Mouse (Mus musculus): ENCODE measurements around the gene Hlcs. TPM values are rescaled to one million over a fixed set of nuclear protein-coding genes. Genes with fewer than 3 reads are reported as not detected.

The Hlcs gene
- total RNA-seq, 2 experiments from 2014 or later = 16.8 to 17.7 TPM

DNA sequence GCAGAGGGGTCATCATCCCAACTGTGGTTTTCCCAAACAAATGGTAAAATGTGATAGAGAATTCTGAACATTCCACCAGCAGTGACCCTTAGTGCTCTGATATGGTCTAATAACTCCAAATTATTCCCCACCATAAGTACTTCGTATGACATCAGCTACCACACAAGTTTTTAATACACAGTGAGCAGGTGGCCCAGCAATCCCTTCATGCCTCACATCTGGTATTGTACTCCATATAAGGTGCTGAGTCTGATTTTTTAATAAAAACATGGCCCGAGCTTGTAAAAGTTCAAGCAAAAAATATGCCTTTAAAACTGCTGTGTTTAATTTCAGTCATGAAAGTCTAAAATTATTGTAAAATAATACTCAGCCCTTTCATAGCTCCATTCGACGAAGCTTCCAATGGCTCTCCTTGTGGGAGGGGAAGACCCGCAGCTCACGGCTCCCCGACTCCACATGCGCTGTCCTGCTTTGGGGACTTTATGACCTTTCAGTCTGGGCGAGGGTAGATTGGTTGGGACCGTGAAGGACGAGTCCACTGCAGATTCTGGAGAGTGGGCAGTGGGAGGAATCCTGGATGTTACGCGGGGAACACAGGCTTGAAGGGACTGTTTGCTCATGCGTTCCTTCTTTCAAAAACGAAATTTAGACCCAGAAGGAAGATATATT is 102.5 kb downstream of the Hlcs start:
- DNase-seq (ENCODE audit: low spot score in 2 of 2) = no peak

GRCm38 (mm10) chr16:94209626-94210025 is 103.7 kb downstream of the Hlcs start:
- DNase-seq (ENCODE audit: low spot score in 2 of 2) = peak; percentile 43 to 53

GRCm38 (mm10) chr16:94208826-94209225 is 104.5 kb downstream of the Hlcs start:
- peak; percentile 31 to 61 for DNase-seq (ENCODE audit: low spot score in 2 of 2)

DNA sequence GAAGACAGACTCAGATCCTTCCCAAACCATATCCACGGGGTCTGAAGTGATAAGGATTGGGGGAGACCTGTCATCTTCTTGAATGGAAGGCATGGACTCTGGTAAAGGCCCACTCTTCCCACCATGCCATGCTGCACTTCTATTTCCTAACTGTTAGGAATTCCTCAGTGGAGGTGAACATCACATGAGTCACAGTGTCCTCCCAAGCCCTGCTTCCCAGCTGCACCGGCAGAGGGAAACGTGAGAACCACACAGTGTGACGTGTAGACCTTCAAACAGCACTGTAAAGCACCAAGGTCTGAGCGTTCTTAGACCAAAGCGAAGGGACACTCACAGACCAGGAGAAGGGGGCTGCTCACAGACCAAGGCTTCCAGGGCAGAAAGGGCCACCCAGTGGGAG is 105.2 kb downstream of the Hlcs start:
- DNase-seq (ENCODE audit: low spot score in 2 of 2) = no peak

DNA sequence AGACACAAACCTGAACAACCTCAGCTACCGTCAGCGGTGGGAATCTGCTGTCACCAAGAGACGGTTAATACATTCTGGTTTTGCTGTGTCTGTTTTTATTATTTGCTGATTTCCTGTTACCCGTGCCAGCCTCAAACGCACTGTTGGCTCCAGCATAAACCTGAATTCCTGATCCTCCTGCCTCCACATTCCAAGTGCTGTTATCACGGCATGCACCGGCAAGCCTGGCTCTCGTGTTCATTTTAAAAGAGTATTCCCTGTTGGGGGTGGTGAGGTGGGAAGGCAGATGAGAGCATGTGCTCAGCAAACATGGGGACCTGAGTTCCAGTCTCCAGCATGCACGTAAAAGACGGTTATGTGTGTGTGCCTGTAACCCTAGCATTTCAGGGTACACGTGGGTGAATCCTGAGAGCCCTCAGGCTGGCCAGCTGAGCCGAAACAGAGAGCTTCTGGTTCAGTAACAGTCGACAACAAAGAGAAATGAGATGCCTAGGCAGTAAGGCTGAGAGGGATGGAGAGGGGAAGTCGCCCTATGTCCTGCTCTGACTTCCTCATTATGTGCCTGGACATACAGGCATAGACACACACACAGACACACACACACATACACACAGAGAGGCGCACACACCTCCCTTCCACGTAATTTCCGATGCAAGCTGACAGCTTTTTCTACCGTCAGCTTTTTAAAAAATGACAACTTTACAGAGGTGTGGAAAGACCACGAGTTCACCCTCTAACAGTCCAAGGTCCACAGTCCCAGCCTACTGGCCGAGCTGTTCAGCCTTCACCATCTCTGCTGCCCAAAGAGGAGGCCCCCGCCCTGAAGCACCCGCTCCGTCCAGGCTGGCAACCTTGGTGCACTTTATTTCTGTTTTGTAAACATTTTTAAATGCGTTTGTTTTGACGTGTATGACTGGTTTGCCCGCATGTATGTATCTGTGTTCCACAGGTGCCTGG is 107.6 kb downstream of the Hlcs start:
- no peak for DNase-seq (ENCODE audit: low spot score in 2 of 2)

DNA sequence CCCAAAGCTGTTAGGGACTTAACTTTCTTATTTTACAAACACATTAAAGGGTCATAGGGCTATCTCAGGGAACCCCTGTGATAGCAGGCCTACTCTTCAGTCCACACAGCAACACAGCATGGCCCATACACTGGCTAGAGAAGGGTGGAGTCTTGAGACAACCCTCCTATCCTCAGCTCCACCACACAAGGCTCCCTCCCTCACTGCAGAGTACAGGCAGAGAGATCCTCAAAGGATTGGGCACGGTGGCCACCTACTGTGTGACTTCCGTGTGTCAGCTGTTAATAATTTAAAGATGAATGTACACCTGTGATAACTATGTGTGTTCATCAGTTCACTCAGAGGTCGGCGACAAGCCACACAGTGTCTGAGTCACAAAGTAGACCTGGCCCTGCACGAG is 112.0 kb downstream of the Hlcs start:
- no peak for DNase-seq (ENCODE audit: low spot score in 2 of 2)

GRCm38 (mm10) chr16:94195913-94196312 is 117.5 kb downstream of the Hlcs start:
- DNase-seq (ENCODE audit: low spot score in 2 of 2) = no peak

DNA sequence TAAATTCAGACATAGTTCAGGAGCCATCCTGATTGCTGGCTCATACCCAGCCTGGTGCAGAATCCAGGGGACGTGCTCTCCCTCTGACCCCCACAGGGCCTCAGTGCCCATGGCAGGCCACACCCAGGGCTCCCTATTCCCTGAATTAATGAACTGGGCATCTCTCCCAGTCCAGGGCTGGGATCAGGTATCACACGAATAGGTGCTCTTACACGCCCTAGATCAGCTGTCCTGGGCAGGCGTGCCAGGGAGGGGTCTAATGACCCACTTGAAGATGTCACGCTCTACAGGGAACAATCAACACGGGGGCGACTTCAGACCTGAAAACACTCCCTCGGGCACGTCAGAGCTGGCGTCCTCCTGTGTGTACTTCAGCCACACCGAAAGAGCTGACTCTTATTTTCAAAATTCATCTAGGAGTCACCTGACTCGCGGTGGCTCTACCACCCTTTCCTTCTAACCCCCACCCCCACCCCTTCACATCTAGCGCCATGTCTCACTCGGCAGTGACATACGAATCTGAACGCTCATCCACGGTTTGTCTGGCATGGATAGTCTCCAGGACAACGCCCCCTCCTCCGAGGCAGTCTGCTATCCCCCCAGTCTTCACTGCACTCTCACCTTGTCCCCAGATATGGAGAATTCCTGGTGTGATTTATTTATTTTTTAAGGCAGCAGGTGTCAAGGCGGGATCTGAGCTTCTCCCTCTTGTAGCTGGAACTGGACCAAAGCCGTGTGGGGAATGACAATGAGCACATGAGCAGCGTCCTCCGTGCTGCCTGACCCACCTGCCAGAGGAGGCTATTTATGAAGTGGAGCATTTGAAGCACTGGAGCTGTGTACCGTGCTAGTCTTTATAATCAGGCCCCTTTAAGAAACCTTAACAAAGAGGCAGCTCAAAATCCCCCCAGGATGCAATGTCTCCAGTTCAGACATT is 121.7 kb downstream of the Hlcs start:
- DNase-seq (ENCODE audit: low spot score in 2 of 2) = no peak

- no peak for DNase-seq (ENCODE audit: low spot score in 2 of 2)
Measured at GRCm38 (mm10) chr16:94190256-94190655, 123.1 kb downstream of the Hlcs start.

DNA sequence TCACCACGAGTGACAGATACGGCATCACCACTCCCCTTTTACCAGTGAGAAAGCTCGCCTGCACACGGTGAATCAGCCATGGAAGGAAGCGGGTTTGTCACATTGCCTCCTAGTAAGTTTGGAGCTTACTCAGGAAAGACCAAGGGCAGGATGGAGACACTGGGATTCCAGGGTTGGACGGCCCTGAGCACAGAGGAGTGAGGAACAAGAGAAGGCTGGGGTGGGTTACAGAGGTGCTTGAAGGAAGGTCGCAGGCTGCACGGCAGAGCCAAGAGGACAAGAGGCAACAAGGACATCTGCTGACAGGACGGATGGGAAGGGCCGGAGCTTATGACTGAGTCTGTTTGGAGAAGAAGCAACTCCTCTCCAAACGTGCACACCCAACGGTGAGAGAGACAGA is 126.8 kb downstream of the Hlcs start:
- DNase-seq (ENCODE audit: low spot score in 2 of 2) = no peak

DNA sequence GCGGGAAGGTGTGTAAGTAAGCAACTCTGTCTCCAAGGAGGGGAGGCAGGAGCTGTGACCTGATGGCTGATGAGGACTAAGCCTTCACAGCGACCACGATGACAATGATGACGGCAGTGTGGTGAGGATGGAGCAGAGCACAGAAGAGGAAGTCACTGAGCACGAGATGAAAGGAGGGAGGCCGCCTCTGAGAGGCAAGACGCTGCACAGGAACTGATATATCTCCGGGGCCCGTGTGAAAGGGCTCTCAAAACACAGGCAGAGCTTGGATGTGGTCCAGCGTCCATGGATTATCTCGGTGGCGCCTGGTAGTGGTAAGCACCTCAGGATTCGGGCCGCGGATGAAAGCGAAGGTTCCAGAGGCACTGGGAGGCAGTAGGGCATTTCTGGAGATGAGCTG is 127.9 kb downstream of the Hlcs start:
- no peak for DNase-seq (ENCODE audit: low spot score in 2 of 2)

DNA sequence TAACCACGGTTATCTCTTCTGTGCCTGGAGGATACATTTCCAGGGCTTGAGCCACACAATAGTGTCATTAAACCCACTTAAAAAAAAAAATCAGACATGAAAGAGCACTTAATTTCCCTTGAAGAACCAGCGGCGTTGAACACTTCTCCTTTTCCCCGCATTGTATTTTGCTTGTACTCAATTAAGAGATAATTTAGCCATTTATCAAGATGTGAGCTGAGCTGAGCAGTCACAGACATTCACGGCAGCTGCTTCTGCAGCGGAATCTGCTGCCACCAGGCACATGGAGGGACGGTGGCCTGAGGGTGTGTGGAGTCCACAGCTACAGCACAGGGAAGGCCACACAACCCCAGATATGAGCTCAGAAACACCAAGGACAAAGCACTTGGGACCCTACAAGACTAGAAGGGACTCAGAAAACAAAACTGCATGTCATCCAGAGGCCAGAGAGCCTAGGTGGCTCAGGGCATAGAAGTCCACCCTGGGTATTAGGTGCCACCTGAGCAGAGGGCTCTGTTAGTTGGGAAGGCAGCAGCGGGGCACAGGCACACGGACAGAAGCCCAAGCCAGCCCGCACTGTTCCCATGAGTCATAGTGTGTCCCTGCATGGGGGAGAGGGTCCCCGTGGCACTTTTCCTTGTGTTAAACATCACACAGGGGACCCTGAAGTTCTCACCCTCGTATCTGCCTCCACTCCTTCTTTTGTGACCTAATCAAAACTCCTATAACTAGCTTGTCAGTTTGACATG is 133.1 kb downstream of the Hlcs start:
- no peak for DNase-seq (ENCODE audit: low spot score in 2 of 2)

GRCm38 (mm10) chr16:94179341-94180121 is 133.8 kb downstream of the Hlcs start:
- no peak for DNase-seq (ENCODE audit: low spot score in 2 of 2)

DNA sequence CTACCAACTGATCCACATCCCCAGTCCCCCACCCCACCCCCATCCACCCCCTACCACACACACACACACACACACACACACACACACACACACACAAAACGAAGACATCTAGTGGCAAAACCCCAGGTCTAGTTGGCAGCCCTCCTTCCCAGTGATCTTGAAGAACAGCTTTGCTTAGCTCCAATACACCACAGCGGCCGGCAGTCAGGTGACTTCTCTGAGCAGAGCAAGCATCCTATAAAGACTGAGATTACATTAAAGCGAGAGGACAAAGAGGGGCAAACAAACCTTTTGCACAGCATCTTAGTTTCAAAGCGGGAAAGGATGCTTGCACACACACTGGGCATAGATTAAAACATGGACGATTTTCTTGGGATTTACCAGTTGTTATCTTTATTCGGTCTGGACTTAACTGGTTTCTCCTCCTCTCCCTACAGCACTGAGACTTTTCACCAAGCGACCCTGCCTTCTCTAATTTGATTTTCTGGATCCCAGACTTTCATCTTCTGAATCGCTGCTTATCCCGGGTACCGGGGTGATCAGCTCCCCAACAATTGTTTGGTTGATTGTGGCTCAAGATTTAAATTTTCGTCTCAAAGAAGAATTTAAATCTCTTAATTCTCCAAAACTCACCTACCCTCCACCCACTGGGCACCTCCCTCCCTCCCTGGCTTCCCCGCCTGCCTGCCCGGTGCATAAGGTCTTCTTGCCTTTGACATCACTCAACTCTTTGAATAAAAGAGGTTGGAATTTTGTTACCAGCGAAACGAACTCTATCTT is 134.7 kb downstream of the Hlcs start:
- DNase-seq (ENCODE audit: low spot score in 2 of 2) = no peak

DNA sequence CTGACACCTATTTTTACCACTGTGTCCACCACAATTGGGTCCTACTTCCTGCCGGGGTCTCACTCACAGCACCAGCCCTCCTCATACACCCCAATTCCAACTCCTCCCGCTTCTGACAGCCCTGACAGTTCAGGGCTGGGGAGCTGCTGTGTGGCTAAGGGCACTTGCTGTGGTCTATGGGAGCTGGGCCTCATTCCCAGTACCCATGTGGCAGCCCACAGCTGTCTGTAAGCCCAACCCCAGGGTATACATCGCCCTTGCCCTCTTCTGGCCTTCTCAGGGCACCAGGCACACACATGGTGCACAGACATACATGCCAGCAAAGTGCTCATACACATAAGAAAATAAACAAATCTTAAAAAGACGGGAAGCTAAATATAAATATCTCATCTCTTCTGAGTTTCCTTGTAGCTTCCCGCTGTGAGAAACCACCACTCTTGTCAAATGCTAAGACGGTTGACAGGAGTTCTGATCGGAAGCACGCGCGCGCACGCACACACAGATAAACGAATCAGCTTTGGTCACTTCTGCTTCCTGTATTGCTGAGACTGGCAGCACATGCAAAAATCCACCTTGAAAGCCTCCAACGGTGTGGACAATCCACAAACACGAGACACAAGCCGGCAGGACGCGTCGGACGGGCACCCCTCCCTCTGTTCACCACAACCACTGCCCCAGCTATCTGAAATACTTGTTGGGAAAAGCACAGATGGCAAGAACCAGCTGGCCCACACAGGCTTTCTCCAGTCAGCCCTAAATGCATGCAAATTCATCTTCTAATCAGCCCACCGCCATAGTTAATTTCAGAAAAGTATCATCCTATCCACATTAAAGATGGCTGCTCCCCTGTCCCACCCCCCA is 136.1 kb downstream of the Hlcs start:
- peak in 1 of 2 experiments; percentile 10 for DNase-seq (ENCODE audit: low spot score in 2 of 2)

GRCm38 (mm10) chr16:94175366-94175986 is 137.9 kb downstream of the Hlcs start:
- DNase-seq (ENCODE audit: low spot score in 2 of 2) = no peak

GRCm38 (mm10) chr16:94173361-94173760 is 140.0 kb downstream of the Hlcs start:
- DNase-seq (ENCODE audit: low spot score in 2 of 2) = no peak

GRCm38 (mm10) chr16:94170218-94170617 is 143.2 kb downstream of the Hlcs start:
- DNase-seq (ENCODE audit: low spot score in 2 of 2) = no peak
